Comparison of ENCODE assay signal across 9 mouse cellular contexts in the genomic region with DNA sequence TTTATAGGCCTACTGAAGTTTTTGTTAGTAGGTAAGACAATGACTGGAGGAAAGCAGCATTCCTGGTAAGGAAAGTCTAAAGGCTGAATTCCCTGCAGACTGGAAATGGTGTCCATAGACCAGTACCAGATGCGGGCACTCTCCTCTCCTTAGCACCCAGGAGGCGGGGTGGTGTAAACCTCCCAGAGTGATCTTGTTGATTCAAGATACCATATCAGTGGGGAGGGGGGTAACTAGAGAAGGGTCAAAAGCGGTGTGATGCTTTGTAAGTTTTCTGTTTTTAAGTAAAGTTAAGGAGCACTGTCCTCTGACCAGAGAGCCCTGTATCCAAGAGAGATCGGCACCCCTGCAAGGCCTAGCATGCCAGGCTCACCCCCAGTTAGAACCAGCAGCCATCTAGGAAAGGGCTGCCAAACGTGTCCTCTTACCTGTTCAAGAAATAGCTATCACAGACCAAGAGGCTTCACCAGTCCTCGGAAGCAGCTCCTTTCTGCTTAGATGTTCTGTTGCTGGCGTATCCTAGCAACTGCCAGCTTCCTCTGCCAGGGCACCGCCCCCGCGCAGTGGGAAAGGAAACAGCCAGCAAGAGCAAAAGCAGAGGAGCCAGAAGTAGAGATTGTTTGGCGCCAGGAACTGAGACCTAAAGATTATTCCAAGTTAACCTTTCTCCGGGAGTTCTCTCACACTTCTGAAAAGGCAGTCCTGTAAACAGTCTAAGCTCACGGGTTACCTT. TPM values are rescaled to one million over a fixed set of nuclear protein-coding genes. Genes with fewer than 3 reads are reported as not detected.
A peak's percentile ranks its signal among the peaks of the same experiment; 100 is the strongest.
DNase-seq lines count a peak whose midpoint lies in the region; ATAC-seq and TF ChIP-seq lines count a peak whose summit lies in the region.
"Had no signal": no experiment of that assay in that cellular context is flagged by ENCODE, and none has a peak within 500 bp of the region (broad histone marks: within the 10 kb centered on the region; RNA-seq: fewer than 3 reads in every experiment).

TSS of gene Iqub (minus strand) at position 516 of the 733 bp plus-strand sequence.

- 23% methylated on average over 13 of the region's 13 CpGs for WGBS in hindbrain, embryonic 11.5 days
- WGBS in lung, embryonic 14.5 days = 16% methylated on average over 13 of the region's 13 CpGs
- 25% methylated on average over 13 of the region's 13 CpGs for WGBS in neural tube, embryonic 15.5 days

- no peak within 1 kb of the TSS for H3K4me3 ChIP-seq in hindbrain, embryonic 11.5 days (ENCODE audit: low read depth, low read length)
- no peak within 1 kb of the TSS for H3K4me3 ChIP-seq in lung, embryonic 14.5 days (ENCODE audit: low read depth, low read length)
- no peak within 1 kb of the TSS for H3K4me3 ChIP-seq in neural tube, embryonic 15.5 days (replicated peaks)

- H3K36me3 ChIP-seq in hindbrain, embryonic 11.5 days (ENCODE audit: control insufficient read depth, insufficient read depth, low read length) = no peaks in the 10 kb centered on the region
- peaks cover 11% of the 10 kb centered on the region for H3K36me3 ChIP-seq in lung, embryonic 14.5 days (ENCODE audit: insufficient read depth)
- peaks cover 15% of the 10 kb centered on the region for H3K36me3 ChIP-seq in neural tube, embryonic 15.5 days

- peak within 1 kb of the TSS; percentile 5; the same call in 1 of the 2 replicates for H3K4me2 ChIP-seq in hindbrain, embryonic 11.5 days (replicated peaks; ENCODE audit: low read depth, low read length)
- H3K4me2 ChIP-seq in lung, embryonic 14.5 days = peak within 1 kb of the TSS; percentile 27
- peak within 1 kb of the TSS; percentile 29 for H3K4me2 ChIP-seq in neural tube, embryonic 15.5 days

- peak; percentile 77 for ATAC-seq in hindbrain, embryonic 11.5 days (ENCODE audit: low FRiP score)
- ATAC-seq in lung, embryonic 14.5 days (ENCODE audit: insufficient read depth) = peak; percentile 88
- peak; percentile 89 for ATAC-seq in neural tube, embryonic 15.5 days (ENCODE audit: low FRiP score)
- ATAC-seq: Patski had no signal

- H3K4me1 ChIP-seq in hindbrain, embryonic 11.5 days (replicated peaks; ENCODE audit: control insufficient read depth, insufficient read depth, low read length) = no peaks in the 10 kb centered on the region
- no peaks in the 10 kb centered on the region for H3K4me1 ChIP-seq in lung, embryonic 14.5 days (ENCODE audit: insufficient read depth)
- peaks cover 9% of the 10 kb centered on the region for H3K4me1 ChIP-seq in neural tube, embryonic 15.5 days

- H3K9ac ChIP-seq in hindbrain, embryonic 11.5 days (ENCODE audit: low read depth, low read length) = no peak within 1 kb of the TSS
- no peak within 1 kb of the TSS; the same call in 1 of the 2 replicates for H3K9ac ChIP-seq in lung, embryonic 14.5 days
- 0 out of 2 replicates have a peak within 1 kb of the TSS, but pooled peaks have one; percentile 2 for H3K9ac ChIP-seq in neural tube, embryonic 15.5 days (replicated peaks)

- no peaks in the 10 kb centered on the region for H3K9me3 ChIP-seq in hindbrain, embryonic 11.5 days (ENCODE audit: control insufficient read depth, low read length)
- H3K9me3 ChIP-seq in lung, embryonic 14.5 days (ENCODE audit: low read depth, low read length) = no peaks in the 10 kb centered on the region
- H3K9me3 ChIP-seq in neural tube, embryonic 15.5 days (replicated peaks) = no peaks in the 10 kb centered on the region

- peak; percentile 85 for DNase-seq in Muller cell, postnatal 12 days (ENCODE audit: inconsistent ontology term)
- DNase-seq in cerebellum, postnatal 10 days = peak; percentile 78 to 86
- DNase-seq in frontal cortex, postnatal 10 days (ENCODE audit: low spot score in 2 of 2) = peak; percentile 80 to 83
- DNase-seq in hindbrain, embryonic 11.5 days (ENCODE audit: low spot score) = peak; percentile 68
- peak; percentile 53 for DNase-seq in layer of hippocampus, adult 9-10 months (ENCODE audit: low spot score)
- peak; percentile 77 for DNase-seq in lung, embryonic 14.5 days
- DNase-seq in thymus, postnatal 25 days = peak; percentile 39

- no peaks in the 10 kb centered on the region for H3K27me3 ChIP-seq in hindbrain, embryonic 11.5 days (ENCODE audit: control insufficient read depth, insufficient read depth, low read length)
- H3K27me3 ChIP-seq in lung, embryonic 14.5 days (ENCODE audit: insufficient read depth, low read length) = no peaks in the 10 kb centered on the region
- no peaks in the 10 kb centered on the region for H3K27me3 ChIP-seq in neural tube, embryonic 15.5 days (replicated peaks)

- H3K27ac ChIP-seq in hindbrain, embryonic 11.5 days (ENCODE audit: low read depth, low read length) = no peak within 1 kb of the TSS
- H3K27ac ChIP-seq in lung, embryonic 14.5 days (ENCODE audit: low read depth) = 0 out of 2 replicates have a peak within 1 kb of the TSS, but pooled peaks have one; percentile 18
- H3K27ac ChIP-seq in neural tube, embryonic 15.5 days (replicated peaks) = peak within 1 kb of the TSS; percentile 23; the same call in 1 of the 2 replicates

- no peak for TF ChIP-seq CTCF in lung, embryonic 14.5 days (IDR thresholded peaks at IDR 0.05; ENCODE audit: low read depth)

RNA-seq across cellular contexts. Expression of gene Iqub, which starts in this region (rescaled TPM):
- 1.4 and 2.6 TPM in 2 replicates for polyA plus RNA-seq in hindbrain, embryonic 11.5 days (2014; fragmentation: Nextera tagmentation; extraction: Ambion mirVana)
- polyA plus RNA-seq in lung, embryonic 14.5 days (2014; fragmentation: Nextera tagmentation; extraction: Ambion mirVana) = 0.09 and 0.15 TPM in 2 replicates
- polyA plus RNA-seq in neural tube, embryonic 15.5 days (2015; fragmentation: Nextera tagmentation; extraction: Ambion mirVana) = 1.3 TPM in 2 replicates
- polyA plus RNA-seq: Patski had no signal

Comparison
In these comparisons a context has a peak if more than half of its experiments do, and no peak if none do; other contexts are left out.
1. Peak in DNase-seq, ATAC-seq, H3K27ac ChIP-seq and H3K4me2 ChIP-seq in lung, embryonic 14.5 days; RNA of the gene not detected or under 1 TPM.